Mouse (Mus musculus): Measurements from ENCODE around the gene Asgr2. TPM values are rescaled to one million over a fixed set of nuclear protein-coding genes. Genes with fewer than 3 reads are reported as not detected.
"Not testable (repeated sequence)": the region's sequence is repeated elsewhere in the genome, so short reads cannot be mapped to it uniquely, and the experiment has no call there.

Gene Asgr2
- polyA plus RNA-seq, 1 experiment from 2014 or later, result 0.19 TPM

DNA sequence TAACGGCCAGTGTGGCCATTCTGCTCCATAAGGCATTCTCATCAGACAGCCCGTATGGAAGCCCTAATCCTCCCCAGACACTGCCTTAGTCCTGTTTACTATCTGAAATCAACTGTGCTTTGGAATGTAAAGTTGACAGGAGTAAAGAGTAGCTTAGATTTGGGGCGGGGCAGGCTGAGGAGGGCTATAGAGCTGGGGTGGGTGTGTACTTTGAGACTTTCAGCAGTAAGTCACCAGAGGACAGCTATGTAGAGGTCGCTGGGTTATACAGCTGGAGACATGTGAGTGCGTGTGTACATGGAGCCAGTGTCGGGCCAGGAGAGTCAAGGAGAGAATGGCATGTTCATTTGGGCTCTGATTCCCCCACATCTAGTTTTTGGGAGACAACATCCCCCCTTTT lies 32.5 kb upstream of the Asgr2 start:
- 58% methylated on average over 6 of the region's 6 CpGs for WGBS
- no peaks in the 10 kb centered on the region for H3K36me3 ChIP-seq (ENCODE audit: insufficient read depth, low read length)
- no peak overlapping the region for H3K4me3 ChIP-seq (ENCODE audit: low read length)
- 0 out of 2 replicates have a peak, but pooled peaks cover 2% of the 10 kb centered on the region for H3K27me3 ChIP-seq (ENCODE audit: insufficient read depth, low read length)
- H3K9me3 ChIP-seq (ENCODE audit: low read length), result 0 out of 2 replicates have a peak, but pooled peaks cover 4% of the 10 kb centered on the region
- no peak overlapping the region for H3K27ac ChIP-seq (ENCODE audit: low read length)
- H3K9ac ChIP-seq (replicated peaks; ENCODE audit: low read length), result no peak overlapping the region
- no peak for ATAC-seq (ENCODE audit: low FRiP score, low TSS enrichment)
- no peak overlapping the region for H3K4me2 ChIP-seq (replicated peaks; ENCODE audit: low read depth, low read length)
- peaks cover 4% of the 10 kb centered on the region; the same call in 1 of the 2 replicates for H3K4me1 ChIP-seq (ENCODE audit: insufficient read depth, low read length)

GRCm38 (mm10) chr11:70063053-70063452 lies 29.4 kb upstream of the Asgr2 start:
- H3K9ac ChIP-seq (replicated peaks; ENCODE audit: low read length), result no peak overlapping the region
- ATAC-seq (ENCODE audit: low FRiP score, low TSS enrichment), result no peak
- H3K4me2 ChIP-seq (replicated peaks; ENCODE audit: low read depth, low read length), result no peak overlapping the region

DNA sequence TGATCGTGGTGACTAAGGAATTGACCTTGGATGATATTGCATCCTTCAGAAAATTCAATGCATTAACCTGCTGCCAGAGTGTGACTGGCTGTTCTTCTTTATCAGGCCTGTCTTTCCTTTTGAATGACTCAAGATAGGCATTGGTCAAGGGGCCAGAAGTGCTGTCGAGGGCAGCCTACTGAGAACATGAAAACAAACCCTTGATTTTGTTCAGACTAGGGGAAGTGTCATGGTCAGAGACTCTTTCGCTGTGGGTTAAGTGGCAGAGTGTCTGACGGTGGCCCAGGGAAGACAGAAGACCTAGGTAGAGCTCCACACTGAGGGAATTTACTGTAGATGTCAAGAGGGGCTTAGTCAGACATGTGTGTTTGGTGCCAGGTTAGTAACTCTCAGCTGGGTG lies 25.7 kb upstream of the Asgr2 start:
- Histone ChIP-seq H3K4me1 (ENCODE audit: insufficient read depth, low read length) (peaks cover 23% of the 10 kb centered on the region), H3K9me3 (ENCODE audit: low read length) (0 out of 2 replicates have a peak, but pooled peaks cover 4% of the 10 kb centered on the region), H3K27ac (ENCODE audit: low read length) (no peak overlapping the region), H3K4me3 (ENCODE audit: low read length) (no peak overlapping the region), H3K4me2 (replicated peaks; ENCODE audit: low read depth, low read length) (no peak overlapping the region), H3K9ac (replicated peaks; ENCODE audit: low read length) (no peak overlapping the region), H3K27me3 (ENCODE audit: insufficient read depth, low read length) (no peaks in the 10 kb centered on the region), H3K36me3 (ENCODE audit: insufficient read depth, low read length) (no peaks in the 10 kb centered on the region)
- WGBS, result 50% methylated on average over 4 of the region's 4 CpGs
- ATAC-seq (ENCODE audit: low FRiP score, low TSS enrichment), result no peak

More at GRCm38 (mm10) chr11:70063053-70063452, 29.4 kb upstream of the Asgr2 start:
- Histone ChIP-seq H3K27me3 (ENCODE audit: insufficient read depth, low read length) (0 out of 2 replicates have a peak, but pooled peaks cover 2% of the 10 kb centered on the region), H3K27ac (ENCODE audit: low read length) (no peak overlapping the region), H3K9me3 (ENCODE audit: low read length) (0 out of 2 replicates have a peak, but pooled peaks cover 4% of the 10 kb centered on the region), H3K36me3 (ENCODE audit: insufficient read depth, low read length) (no peaks in the 10 kb centered on the region), H3K4me3 (ENCODE audit: low read length) (no peak overlapping the region), H3K4me1 (ENCODE audit: insufficient read depth, low read length) (peaks cover 10% of the 10 kb centered on the region; the same call in 1 of the 2 replicates)
- WGBS, result 72% methylated on average over 3 of the region's 3 CpGs

DNA sequence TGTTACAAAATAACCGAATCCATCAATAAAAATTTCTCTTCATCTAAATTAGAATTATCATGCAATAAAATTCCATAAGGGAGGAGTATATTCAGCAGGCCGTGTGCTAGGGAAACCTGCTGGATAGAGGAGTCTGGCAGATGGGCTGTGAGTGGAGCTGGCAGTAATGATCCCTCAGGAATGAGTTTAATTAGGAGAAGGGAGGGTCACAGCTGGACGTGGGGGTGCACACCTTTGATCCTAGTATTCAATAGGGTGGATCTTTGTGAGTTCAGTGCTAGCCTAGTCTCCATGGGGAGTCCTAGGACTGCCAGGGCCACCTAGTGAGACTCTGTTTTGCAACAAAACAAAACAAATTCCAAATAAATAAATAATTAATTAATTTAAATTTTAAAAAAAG lies 24.2 kb upstream of the Asgr2 start:
- WGBS, result 40% methylated on average over 3 of the region's 3 CpGs
- H3K4me2 ChIP-seq (replicated peaks; ENCODE audit: low read depth, low read length), result no peak overlapping the region
- no peak for ATAC-seq (ENCODE audit: low FRiP score, low TSS enrichment)

DNA sequence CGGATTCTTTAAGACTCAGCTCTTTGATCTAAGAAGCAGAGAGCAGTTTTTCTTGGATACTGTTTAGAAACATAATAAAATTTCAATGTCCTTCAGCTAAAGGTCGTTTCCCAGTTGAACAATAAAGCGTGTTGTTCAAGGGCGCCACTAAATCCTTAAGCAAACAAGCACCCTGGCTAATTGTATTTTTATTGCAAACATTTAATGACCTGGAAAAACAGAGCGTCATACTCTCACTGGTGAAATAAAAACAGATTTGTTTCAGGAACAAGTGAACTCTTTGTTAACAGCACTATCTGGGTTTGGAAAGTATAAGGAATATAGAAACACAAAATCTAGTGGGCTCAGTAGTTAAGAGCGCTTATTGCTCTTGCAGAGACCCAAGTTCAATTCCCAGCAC lies 22.4 kb upstream of the Asgr2 start:
- H3K4me3 ChIP-seq (ENCODE audit: low read length), result no peak overlapping the region
- no peaks in the 10 kb centered on the region for H3K36me3 ChIP-seq (ENCODE audit: insufficient read depth, low read length)
- no peak overlapping the region for H3K9ac ChIP-seq (replicated peaks; ENCODE audit: low read length)
- no peaks in the 10 kb centered on the region for H3K27me3 ChIP-seq (ENCODE audit: insufficient read depth, low read length)
- no peaks in the 10 kb centered on the region for H3K9me3 ChIP-seq (ENCODE audit: low read length)
- no peak for ATAC-seq (ENCODE audit: low FRiP score, low TSS enrichment)
- 17% methylated on average over 6 of the region's 6 CpGs for WGBS
- peaks cover 26% of the 10 kb centered on the region for H3K4me1 ChIP-seq (ENCODE audit: insufficient read depth, low read length)
- H3K4me2 ChIP-seq (replicated peaks; ENCODE audit: low read depth, low read length), result no peak overlapping the region
- peak overlapping the region; percentile 89 for H3K27ac ChIP-seq (ENCODE audit: low read length)

More for the DNA sequence above, 24.2 kb upstream of the Asgr2 start:
- peaks cover 23% of the 10 kb centered on the region for H3K4me1 ChIP-seq (ENCODE audit: insufficient read depth, low read length)
- H3K4me3 ChIP-seq (ENCODE audit: low read length), result no peak overlapping the region
- no peaks in the 10 kb centered on the region for H3K36me3 ChIP-seq (ENCODE audit: insufficient read depth, low read length)
- 0 out of 2 replicates have a peak, but pooled peaks cover under 1% of the 10 kb centered on the region for H3K9me3 ChIP-seq (ENCODE audit: low read length)
- H3K27ac ChIP-seq (ENCODE audit: low read length), result no peak overlapping the region
- no peak overlapping the region for H3K9ac ChIP-seq (replicated peaks; ENCODE audit: low read length)
- no peaks in the 10 kb centered on the region for H3K27me3 ChIP-seq (ENCODE audit: insufficient read depth, low read length)

- 47% methylated on average over 3 of the region's 3 CpGs for WGBS
- not testable (repeated sequence) for H3K9ac ChIP-seq (replicated peaks; ENCODE audit: low read length); H3K4me2 ChIP-seq (replicated peaks; ENCODE audit: low read depth, low read length); H3K36me3 ChIP-seq (ENCODE audit: insufficient read depth, low read length); H3K27me3 ChIP-seq (ENCODE audit: insufficient read depth, low read length); H3K9me3 ChIP-seq (ENCODE audit: low read length); ATAC-seq (ENCODE audit: low FRiP score, low TSS enrichment); H3K4me3 ChIP-seq (ENCODE audit: low read length)
- H3K27ac ChIP-seq (ENCODE audit: low read length), result peak overlapping the region; percentile 74
- H3K4me1 ChIP-seq (ENCODE audit: insufficient read depth, low read length), result peaks cover 26% of the 10 kb centered on the region
Observed at GRCm38 (mm10) chr11:70070603-70071002, 21.8 kb upstream of the Asgr2 start.

DNA sequence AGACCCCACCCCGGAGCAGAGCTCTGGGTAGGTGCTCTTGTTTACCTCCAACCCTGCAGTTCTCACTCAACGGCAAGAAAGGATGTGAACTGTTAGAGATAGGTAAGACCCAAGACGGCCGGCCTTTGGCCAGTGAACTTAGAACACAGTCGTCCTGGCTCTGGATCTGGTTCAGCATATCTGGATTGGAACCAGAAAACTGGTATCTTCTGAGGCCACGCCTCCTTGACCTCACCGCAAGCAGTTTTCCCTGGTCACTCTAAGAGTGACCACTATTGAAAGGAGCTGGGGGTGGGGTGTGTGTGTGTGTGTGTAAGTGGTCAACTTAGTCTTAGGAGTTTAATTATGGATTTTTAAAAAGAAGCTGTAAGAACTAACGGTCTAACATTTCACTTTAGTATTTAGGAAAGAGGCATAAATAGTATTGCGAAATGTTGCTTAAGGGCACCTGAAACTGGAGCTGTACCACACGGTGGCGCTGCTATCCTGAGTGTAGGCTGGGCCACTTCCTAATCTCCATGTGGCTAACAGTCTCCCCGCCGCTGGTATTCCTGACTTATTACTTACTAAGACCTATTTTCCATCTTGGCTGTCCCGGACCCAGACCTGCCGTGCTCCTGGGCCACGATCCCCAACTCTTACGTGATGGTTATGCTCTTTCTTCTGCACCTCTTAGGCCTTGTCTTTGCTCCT lies 17.9 kb upstream of the Asgr2 start:
- no peak overlapping the region for H3K9ac ChIP-seq (replicated peaks; ENCODE audit: low read length)
- peak overlapping the region; percentile 19; the same call in 1 of the 2 replicates for H3K4me2 ChIP-seq (replicated peaks; ENCODE audit: low read depth, low read length)
- no peaks in the 10 kb centered on the region for H3K9me3 ChIP-seq (ENCODE audit: low read length)
- 37% methylated on average over 17 of the region's 17 CpGs for WGBS
- H3K27me3 ChIP-seq (ENCODE audit: insufficient read depth, low read length), result peaks cover 5% of the 10 kb centered on the region; the same call in 1 of the 2 replicates
- peaks cover 12% of the 10 kb centered on the region for H3K4me1 ChIP-seq (ENCODE audit: insufficient read depth, low read length)
- no peaks in the 10 kb centered on the region for H3K36me3 ChIP-seq (ENCODE audit: insufficient read depth, low read length)
- no peak overlapping the region for H3K4me3 ChIP-seq (ENCODE audit: low read length)
- H3K27ac ChIP-seq (ENCODE audit: low read length), result no peak overlapping the region
- peak; percentile 43; the same call in 1 of the 2 replicates for ATAC-seq (ENCODE audit: low FRiP score, low TSS enrichment)

DNA sequence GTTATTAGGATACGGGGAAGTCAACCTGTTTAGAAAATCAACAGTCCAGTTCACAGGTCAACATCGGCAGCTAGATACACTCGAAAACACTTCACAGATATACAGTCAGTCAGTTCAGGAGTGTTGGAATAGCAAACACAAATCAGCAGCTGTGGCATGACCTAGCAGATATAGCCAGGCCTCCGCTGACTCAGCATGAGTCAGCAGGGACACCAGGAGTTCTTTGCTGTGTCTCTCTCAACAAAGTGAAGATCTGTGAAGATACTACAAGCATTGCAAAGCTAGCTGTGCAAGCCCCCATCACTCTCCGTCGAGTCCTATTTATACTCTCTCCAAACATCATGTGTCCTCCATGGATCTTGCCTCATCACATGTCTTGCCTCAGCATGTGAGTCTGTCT lies 16.9 kb upstream of the Asgr2 start:
- H3K9ac ChIP-seq (replicated peaks; ENCODE audit: low read length), result no peak overlapping the region
- no peak overlapping the region for H3K27ac ChIP-seq (ENCODE audit: low read length)
- H3K36me3 ChIP-seq (ENCODE audit: insufficient read depth, low read length), result no peaks in the 10 kb centered on the region
- 67% methylated on average over 6 of the region's 6 CpGs for WGBS
- no peak for ATAC-seq (ENCODE audit: low FRiP score, low TSS enrichment)
- no peaks in the 10 kb centered on the region for H3K9me3 ChIP-seq (ENCODE audit: low read length)
- H3K4me2 ChIP-seq (replicated peaks; ENCODE audit: low read depth, low read length), result no peak overlapping the region
- peaks cover 5% of the 10 kb centered on the region; the same call in 1 of the 2 replicates for H3K27me3 ChIP-seq (ENCODE audit: insufficient read depth, low read length)
- H3K4me3 ChIP-seq (ENCODE audit: low read length), result no peak overlapping the region
- H3K4me1 ChIP-seq (ENCODE audit: insufficient read depth, low read length), result peaks cover 9% of the 10 kb centered on the region; the same call in 1 of the 2 replicates

DNA sequence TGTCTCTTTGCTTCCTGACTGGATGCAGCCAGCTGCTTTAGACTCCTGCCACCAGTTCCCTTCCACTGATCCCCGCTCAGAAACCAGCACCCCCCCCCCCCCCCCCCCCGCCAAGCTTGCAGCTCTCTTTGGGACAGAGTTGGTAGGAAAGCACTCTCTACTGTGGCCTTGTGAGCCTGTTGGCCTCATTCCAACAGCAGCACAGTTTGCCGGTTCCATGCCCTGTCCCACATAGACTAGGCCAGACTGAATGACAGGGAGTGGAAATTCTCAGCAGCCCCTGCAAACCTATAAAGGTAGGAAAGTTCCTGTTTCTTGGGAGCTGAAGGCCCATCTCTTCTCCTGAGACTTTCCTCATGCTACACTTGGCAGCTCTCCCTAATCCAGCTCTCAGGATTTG lies 15.0 kb upstream of the Asgr2 start:
- no peaks in the 10 kb centered on the region for H3K36me3 ChIP-seq (ENCODE audit: insufficient read depth, low read length)
- H3K4me1 ChIP-seq (ENCODE audit: insufficient read depth, low read length), result peaks cover 3% of the 10 kb centered on the region; the same call in 1 of the 2 replicates
- H3K9me3 ChIP-seq (ENCODE audit: low read length), result no peaks in the 10 kb centered on the region
- ATAC-seq (ENCODE audit: low FRiP score, low TSS enrichment), result no peak
- H3K4me2 ChIP-seq (replicated peaks; ENCODE audit: low read depth, low read length), result no peak overlapping the region
- no peak overlapping the region for H3K4me3 ChIP-seq (ENCODE audit: low read length)
- no peak overlapping the region for H3K27ac ChIP-seq (ENCODE audit: low read length)
- peaks cover 5% of the 10 kb centered on the region; the same call in 1 of the 2 replicates for H3K27me3 ChIP-seq (ENCODE audit: insufficient read depth, low read length)
- WGBS, result 62% methylated on average over 2 of the region's 3 CpGs
- no peak overlapping the region for H3K9ac ChIP-seq (replicated peaks; ENCODE audit: low read length)

DNA sequence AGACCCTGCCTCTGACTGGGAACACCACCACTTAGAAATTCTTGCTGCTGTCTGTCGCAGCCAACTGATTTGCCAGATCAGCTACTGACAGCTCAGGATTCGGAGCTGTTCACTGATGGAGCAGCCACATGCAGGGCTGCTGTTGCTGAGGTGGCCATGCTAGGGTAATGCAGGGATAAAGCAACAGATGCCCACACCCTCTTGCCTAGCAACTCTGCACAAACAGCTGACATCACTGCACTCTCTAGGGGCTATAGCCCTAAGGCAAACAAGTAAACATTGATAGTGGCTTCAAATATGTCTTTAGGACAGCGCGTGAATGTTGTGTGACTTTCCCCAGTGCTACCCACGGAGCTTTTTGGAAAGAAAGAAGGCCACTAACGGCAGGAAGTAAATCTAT lies 13.3 kb upstream of the Asgr2 start:
- Histone ChIP-seq H3K36me3 (ENCODE audit: insufficient read depth, low read length) (no peaks in the 10 kb centered on the region), H3K4me2 (replicated peaks; ENCODE audit: low read depth, low read length) (no peak overlapping the region), H3K4me3 (ENCODE audit: low read length) (no peak overlapping the region), H3K4me1 (ENCODE audit: insufficient read depth, low read length) (no peaks in the 10 kb centered on the region), H3K9me3 (ENCODE audit: low read length) (no peaks in the 10 kb centered on the region), H3K9ac (replicated peaks; ENCODE audit: low read length) (no peak overlapping the region), H3K27ac (ENCODE audit: low read length) (no peak overlapping the region), H3K27me3 (ENCODE audit: insufficient read depth, low read length) (peaks cover 5% of the 10 kb centered on the region; the same call in 1 of the 2 replicates)
- no peak for ATAC-seq (ENCODE audit: low FRiP score, low TSS enrichment)
- 73% methylated on average over 6 of the region's 6 CpGs for WGBS
